Mouse (Mus musculus): ENCODE measurements around the gene Eif2b3.

Gene Eif2b3

GRCm38 (mm10) chr4:117094626-117095361, 75.6 kb downstream of the Eif2b3 start:
- DNase-seq (ENCODE audit: low spot score in 2 of 2) = no peak

GRCm38 (mm10) chr4:117095551-117096452, 76.6 kb downstream of the Eif2b3 start, which contains the start of gene Ptch2:
Ptch2 (plus strand) TSS chr4:117096075.
- peak in 1 of 2 experiments; percentile 14 for DNase-seq (ENCODE audit: low spot score in 2 of 2)

- DNase-seq (ENCODE audit: low spot score in 2 of 2) = no peak
These were observed 77.5 kb downstream of the Eif2b3 start for GRCm38 (mm10) chr4:117096666-117097065.

GRCm38 (mm10) chr4:117097969-117098763, 79.0 kb downstream of the Eif2b3 start:
- DNase-seq (ENCODE audit: low spot score in 2 of 2) = no peak

- DNase-seq (ENCODE audit: low spot score in 2 of 2) = no peak
These were observed 79.5 kb downstream of the Eif2b3 start for GRCm38 (mm10) chr4:117098764-117099036.

GRCm38 (mm10) chr4:117100036-117100435, 80.8 kb downstream of the Eif2b3 start:
- no peak for DNase-seq (ENCODE audit: low spot score in 2 of 2)

- no peak for DNase-seq (ENCODE audit: low spot score in 2 of 2)
These were observed 82.0 kb downstream of the Eif2b3 start for GRCm38 (mm10) chr4:117101218-117101617.

GRCm38 (mm10) chr4:117104672-117105071, 85.5 kb downstream of the Eif2b3 start:
- DNase-seq (ENCODE audit: low spot score in 2 of 2) = no peak

- DNase-seq (ENCODE audit: low spot score in 2 of 2) = no peak
These were observed 85.9 kb downstream of the Eif2b3 start for GRCm38 (mm10) chr4:117105127-117105526.

GRCm38 (mm10) chr4:117107813-117108523, 88.8 kb downstream of the Eif2b3 start:
- no peak for DNase-seq (ENCODE audit: low spot score in 2 of 2)

GRCm38 (mm10) chr4:117108524-117108849, 89.3 kb downstream of the Eif2b3 start:
- DNase-seq (ENCODE audit: low spot score in 2 of 2) = no peak

- no peak for DNase-seq (ENCODE audit: low spot score in 2 of 2)
These were observed 90.1 kb downstream of the Eif2b3 start for GRCm38 (mm10) chr4:117109330-117109729.

GRCm38 (mm10) chr4:117110249-117110648, 91.0 kb downstream of the Eif2b3 start:
- DNase-seq (ENCODE audit: low spot score in 2 of 2) = no peak

- no peak for DNase-seq (ENCODE audit: low spot score in 2 of 2)
These were observed 91.8 kb downstream of the Eif2b3 start for GRCm38 (mm10) chr4:117110985-117111384.

GRCm38 (mm10) chr4:117113237-117113636, 94.0 kb downstream of the Eif2b3 start:
- DNase-seq (ENCODE audit: low spot score in 2 of 2) = no peak

- no peak for DNase-seq (ENCODE audit: low spot score in 2 of 2)
These were observed 96.4 kb downstream of the Eif2b3 start for GRCm38 (mm10) chr4:117115592-117115991.

- DNase-seq (ENCODE audit: low spot score in 2 of 2) = no peak
These were observed 98.7 kb downstream of the Eif2b3 start for GRCm38 (mm10) chr4:117117931-117118330.

GRCm38 (mm10) chr4:117119636-117120035, 100.4 kb downstream of the Eif2b3 start:
- no peak for DNase-seq (ENCODE audit: low spot score in 2 of 2)

- no peak for DNase-seq (ENCODE audit: low spot score in 2 of 2)
These were observed 100.8 kb downstream of the Eif2b3 start for GRCm38 (mm10) chr4:117120052-117120444.

- DNase-seq (ENCODE audit: low spot score in 2 of 2) = peak; percentile 82 to 90
These were observed 101.5 kb downstream of the Eif2b3 start for GRCm38 (mm10) chr4:117120445-117121414.
